Mouse (Mus musculus): ENCODE measurements around the gene Hist1h2ad. TPM values are rescaled to one million over a fixed set of nuclear protein-coding genes. Genes with fewer than 3 reads are reported as not detected.
A peak's percentile ranks its signal among the peaks of the same experiment; 100 is the strongest.
"Not testable (repeated sequence)": the region's sequence is repeated elsewhere in the genome, so short reads cannot be mapped to it uniquely, and the experiment has no call there.

Hist1h2ad gene
- 1 to 10 TPM; 2.0 to 4.1 TPM for total RNA-seq (2021)
- long read RNA-seq, experiment 1 = 0 reads
- long read RNA-seq, experiment 2 = 0 reads

DNA sequence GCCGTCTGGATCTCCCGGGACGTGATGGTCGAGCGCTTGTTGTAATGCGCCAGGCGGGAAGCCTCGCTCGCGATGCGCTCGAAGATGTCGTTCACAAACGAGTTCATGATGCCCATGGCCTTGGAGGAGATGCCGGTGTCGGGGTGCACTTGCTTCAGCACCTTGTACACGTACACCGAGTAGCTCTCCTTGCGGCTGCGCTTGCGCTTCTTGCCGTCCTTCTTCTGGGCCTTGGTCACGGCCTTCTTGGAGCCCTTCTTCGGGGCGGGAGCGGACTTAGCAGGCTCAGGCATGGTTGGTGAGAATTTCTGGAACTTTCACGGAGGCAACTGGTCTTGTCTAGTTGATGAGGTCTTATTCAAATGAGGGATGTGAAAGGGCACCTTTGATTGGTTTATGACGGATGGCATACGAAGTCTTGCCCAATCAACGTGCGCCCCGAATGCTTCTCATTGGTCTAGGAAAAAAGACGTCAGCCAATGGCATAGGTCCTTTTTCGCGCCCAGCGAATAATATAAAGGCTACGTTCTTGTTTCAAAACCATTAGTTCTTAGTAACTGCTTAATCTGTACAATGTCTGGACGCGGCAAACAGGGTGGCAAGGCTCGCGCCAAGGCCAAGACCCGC is at the start of gene Hist1h2ad, which contains the start of gene Hist1h2bf:
TSS of gene Hist1h2ad (plus strand) at position 484 of the 627 bp plus-strand sequence.
TSS of gene Hist1h2bf (minus strand) at position 299 of the 627 bp plus-strand sequence.
- DNase-seq = peak; percentile 82 to 91

DNA sequence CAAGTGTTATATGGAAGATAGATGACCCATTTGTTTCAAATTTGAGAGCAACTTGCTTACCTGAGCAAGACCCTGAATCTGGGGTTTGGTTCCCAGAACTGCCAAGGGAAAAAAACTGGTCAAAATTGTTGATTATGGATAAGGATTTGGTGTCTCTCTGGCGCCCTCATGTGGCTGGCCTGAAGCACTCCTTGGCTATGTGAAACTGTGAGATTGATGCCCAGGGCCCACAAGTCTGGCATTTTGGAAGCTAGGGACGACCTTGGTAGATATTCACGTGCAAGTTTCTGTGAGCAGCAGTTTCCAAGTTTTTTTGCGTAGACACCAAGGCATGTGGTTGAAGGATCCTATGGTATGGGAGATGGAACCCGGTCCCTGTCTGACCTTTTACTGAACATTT is 49.5 kb upstream of the Hist1h2ad start:
- DNase-seq = peak; percentile 74 to 84

DNA sequence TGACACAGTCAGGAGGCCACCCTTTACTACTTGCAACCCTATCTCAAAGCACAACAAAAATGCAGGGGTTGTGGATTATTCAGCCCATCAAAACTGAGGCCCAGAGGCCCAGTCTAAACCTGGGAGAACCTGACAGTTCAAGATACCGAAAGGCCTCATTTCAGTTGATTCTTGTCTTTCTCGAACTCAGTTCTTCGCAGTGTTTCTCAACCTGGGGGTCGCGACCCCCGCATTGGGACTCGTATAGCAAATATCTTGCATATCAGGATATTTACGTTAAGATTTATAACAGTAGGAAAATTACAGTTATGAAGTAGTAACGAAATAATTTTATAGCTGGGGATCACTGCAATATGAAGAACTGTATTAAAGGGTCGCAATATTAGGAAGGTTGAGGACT is 48.3 kb upstream of the Hist1h2ad start:
- no peak for DNase-seq

DNA sequence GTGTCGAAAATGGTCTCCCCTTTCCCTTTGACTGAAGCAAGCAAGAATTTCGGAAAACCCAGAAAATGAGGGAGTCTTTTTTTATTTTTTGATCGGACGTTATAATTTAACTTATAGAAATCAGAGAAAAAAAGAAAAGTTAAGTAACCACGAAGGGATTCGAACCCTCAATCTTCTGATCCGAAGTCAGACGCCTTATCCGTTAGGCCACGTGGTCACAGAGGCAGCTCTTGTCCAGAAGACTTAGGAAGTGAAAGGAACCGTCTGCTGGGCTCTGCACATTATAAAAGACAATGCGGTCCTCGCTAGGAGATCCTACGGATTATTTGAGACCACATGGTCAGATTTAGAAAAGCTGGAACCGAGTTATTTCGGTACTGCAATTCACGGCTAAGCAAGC is 47.9 kb upstream of the Hist1h2ad start:
- DNase-seq = peak; percentile 90 to 97

DNA sequence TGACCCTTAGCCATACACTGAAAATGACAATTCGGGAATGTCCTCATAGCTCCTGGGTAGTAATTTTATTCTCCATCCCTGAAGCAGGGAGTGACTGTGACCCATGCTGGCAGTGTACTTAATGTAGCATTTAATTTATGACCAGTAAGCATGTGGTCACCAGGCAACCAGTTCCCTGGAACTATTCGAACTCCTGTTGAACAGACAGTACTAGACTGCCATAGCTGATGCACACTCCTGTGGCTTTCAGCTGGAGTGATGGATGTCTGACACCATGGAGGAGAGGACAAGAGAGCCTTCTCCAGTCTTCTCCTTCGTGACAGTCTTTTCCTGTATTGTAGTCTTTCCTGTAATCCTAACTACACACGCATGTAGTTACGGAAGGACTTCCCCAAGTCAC is 45.2 kb upstream of the Hist1h2ad start:
- DNase-seq = no peak

DNA sequence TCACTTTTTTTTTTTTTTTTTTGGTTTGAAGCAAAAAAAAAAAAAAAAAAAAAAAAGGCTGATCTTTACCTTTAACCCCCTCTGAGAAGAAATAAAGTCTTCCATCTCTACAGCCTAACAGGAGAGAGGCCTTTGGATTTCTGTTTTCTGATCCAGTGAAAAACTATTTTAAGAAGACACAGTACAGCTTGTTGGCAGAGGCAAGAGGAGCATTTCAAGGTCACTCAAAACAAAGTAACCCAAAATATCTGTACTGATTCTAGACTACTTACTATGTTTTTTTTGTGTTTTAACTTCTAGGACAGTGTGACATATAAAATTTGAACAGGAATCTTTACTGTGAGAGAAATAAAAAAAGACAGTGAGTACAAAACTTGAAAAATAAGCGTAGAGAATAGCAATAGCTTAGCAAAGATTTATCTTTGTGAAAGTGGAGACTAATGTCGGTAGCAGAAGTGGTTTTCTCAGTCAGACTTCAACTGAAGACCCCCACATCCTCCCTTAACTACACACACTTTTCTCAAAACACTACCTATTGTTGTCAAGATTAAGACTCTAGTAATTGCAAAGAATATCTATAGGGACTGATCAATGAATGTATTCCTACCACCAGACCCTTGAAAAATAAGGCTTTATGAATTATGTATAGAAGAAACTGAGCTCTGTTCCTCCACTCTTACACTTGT is 44.6 kb upstream of the Hist1h2ad start:
- no peak for DNase-seq

DNA sequence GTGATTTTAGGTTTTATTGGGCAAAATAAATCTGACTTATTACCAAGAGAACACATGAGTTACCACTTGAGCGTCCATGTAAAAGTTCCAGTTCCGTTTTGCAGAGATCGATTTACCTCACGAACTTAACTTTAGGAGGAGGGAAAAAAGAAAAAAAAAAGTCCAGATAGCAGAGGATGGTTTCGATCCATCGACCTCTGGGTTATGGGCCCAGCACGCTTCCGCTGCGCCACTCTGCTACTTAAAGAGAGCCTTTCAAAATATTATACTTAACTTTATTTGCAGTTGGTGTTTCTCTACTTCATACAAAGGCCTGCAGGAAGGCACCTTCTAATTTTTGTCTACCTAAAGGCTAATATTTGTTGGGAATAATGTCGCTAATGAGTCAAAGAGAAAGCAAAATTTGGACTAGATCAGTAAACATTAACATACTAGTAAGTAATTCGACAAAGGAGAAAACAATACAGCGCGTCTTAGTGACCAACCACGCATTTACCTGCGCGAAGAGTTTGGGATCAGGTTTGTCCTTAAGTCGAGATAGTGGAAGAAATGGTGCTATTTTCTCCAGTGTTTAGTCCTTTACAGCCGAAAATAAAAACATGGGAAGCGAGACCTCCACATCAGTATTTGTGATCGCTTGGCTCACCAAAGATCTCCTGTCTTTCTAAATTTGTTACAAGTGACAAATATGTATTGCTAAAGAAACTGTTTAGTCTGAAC is 43.8 kb upstream of the Hist1h2ad start:
- peak; percentile 75 to 89 for DNase-seq

DNA sequence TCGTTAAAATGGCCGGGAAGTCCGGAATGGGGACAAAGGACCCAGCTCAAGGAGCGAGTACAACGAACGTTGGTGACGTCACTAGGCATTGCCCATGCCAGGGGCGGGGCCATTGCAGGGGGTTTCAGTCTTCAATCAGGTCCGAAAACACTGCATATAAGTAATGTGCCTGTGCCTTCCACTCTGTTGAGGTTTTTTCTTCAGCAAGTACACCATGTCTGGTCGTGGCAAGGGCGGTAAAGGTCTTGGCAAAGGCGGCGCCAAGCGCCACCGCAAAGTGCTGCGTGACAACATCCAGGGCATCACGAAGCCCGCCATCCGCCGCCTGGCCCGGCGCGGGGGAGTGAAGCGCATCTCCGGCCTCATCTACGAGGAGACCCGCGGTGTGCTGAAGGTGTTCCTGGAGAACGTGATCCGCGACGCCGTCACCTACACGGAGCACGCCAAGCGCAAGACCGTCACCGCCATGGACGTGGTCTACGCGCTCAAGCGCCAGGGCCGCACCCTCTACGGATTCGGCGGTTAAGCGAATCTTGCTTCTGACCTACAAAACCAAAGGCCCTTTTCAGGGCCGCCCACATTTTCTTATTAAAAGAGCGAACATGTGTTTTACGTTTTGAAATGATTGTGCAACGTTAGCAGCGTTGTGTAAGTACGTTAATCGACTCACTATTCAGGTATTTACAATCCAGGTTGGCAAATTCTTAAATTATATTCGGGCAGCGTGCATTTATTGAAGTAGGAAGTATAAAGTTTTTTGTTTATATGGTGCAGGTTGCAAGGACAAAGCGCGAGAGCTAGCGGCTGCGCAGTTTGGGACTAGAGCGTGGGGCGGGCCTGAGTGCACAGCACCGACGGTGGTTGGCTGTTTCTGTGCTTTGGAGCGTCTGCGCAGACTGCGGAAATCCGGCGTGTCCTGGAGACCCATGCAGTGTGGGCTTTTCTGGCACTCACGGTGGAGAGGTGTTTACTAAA is 43.0 kb upstream of the Hist1h2ad start, which contains the start of gene Hist1h4h:
TSS of gene Hist1h4h (plus strand) at position 150 of the 975 bp plus-strand sequence.
- DNase-seq = peak; percentile 98 to 99

DNA sequence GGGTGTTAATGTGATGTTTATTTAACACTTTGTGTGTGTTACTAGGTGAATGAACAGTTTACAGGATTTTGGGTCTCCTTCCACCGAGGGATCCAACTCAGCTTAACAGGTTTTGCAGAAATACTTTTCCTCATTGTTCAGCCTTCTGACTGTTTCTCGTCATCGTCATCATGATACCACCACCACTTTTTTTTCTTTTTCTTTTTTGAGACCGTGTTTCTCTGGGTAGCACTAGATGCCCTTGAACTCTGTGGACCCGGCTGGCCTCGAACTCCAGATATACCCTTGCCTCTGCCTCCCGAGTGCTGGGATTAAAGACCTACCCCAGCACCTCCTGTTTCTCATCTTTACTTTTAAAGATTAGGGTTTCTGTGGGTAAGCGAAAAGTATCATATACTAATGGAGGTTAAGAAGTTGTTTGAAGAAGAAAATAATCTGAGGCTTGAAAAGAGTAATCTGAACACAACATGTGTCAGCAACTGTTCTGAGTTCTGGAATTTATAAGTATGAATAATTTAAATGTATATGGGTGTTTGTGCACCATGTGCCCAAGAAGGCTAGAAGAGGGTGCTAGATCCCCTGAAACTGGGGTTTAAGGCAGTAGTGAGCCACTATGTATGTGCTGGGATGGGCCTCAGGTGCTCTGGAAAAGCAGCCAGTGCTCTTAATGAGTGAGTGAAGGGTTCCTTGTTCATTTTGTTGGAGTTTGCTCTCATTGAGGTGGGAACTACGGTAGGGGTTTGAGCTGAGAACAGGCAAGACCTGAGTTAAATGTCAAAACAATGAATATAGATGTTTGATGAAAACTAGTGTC is 41.7 kb upstream of the Hist1h2ad start:
- no peak for DNase-seq

DNA sequence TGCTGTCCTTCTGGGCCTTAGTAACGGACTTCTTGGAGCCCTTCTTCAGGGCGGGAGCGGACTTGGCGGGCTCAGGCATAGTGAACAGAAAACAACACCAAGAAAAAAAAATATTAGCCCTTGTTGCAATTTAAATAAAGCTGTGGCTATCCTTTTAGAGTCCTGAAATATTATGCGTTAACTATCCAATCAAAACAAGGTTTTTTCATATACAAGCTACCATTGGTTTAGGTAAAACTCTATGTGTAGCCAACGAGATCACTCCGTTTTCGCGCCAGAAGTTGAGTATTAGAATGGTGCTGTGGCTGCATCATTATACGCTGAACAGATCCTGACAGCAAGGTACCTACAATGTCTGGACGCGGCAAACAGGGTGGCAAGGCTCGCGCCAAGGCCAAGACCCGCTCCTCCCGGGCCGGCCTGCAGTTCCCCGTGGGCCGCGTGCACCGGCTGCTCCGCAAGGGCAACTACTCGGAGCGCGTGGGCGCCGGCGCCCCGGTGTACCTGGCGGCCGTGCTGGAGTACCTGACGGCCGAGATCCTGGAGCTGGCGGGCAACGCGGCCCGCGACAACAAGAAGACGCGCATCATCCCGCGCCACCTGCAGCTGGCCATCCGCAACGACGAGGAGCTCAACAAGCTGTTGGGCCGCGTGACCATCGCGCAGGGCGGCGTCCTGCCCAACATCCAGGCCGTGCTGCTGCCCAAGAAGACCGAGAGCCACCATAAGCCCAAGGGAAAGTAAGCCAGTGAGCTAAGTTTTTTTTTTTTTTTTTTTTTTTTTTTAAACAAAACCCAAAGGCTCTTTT is 40.4 kb upstream of the Hist1h2ad start, which contains the start of gene Hist1h2af:
TSS of gene Hist1h2af (plus strand) at position 347 of the 808 bp plus-strand sequence.
- DNase-seq = peak; percentile 50 to 59

DNA sequence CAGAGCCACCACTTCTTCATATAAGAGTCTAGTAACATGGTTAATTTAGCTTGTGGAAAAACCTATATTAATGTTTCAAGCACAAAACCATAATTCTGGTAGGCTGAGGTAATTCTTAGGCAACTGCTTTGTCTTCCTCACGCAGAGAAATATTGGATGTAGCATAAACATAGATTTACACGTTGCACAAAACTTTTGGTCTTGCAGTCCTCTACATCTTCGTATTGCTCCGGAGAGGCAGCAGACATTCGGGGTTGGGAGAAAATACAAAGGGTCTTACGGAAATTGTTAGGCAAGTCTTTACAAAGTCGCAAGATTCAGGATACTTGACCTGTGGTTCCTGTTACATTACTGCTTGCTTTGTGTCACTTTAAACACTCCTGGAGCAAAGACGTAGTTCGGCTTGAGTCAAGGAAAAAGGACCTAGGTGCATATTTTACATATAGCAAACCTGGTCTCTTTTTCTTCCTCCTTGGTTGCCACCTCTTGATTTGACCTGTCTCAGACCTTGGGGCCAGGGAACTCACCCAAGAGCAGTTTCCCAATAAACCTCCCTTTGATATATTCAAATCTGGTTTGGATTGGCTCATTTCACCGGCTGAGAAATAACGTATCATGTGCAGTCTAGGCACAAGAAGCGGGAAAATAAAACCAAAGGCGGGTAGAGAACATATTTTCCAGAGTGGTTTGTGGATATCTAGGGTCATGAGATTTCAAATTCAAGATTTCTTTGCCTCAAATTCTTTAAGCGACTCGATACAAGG is 39.6 kb upstream of the Hist1h2ad start:
- peak in 1 of 2 experiments; percentile 20 for DNase-seq

DNA sequence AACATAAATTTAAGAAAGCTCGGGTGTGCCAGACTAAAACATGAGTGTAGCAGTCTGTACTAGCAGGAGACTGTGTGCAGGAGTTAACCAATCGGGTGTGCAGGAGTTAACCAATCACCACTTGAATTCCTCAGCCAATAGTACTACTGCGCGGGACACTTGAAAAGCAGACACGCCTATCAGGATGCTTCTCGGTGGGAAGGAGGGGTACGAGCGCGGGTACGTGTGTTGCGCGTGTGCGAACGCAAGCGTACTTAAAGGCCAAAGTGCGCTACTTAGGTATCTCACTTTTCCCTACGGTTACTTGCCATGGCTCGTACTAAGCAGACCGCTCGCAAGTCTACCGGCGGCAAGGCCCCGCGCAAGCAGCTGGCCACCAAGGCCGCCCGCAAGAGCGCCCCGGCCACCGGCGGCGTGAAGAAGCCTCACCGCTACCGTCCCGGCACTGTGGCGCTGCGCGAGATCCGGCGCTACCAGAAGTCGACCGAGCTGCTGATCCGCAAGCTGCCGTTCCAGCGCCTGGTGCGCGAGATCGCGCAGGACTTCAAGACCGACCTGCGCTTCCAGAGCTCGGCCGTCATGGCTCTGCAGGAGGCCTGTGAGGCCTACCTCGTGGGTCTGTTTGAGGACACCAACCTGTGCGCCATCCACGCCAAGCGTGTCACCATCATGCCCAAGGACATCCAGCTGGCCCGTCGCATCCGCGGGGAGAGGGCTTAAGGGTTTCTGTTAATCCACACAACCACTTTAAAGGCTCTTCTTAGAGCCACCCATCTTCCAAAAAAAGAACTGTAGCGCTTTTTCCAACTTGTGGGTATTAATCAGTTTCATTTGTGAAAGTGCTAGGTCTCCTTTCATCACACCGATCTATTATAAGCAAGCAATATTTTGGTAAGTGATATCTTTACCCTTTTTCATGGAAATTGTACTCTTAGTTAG is 38.8 kb upstream of the Hist1h2ad start, which contains the start of gene Hist1h3g:
TSS of gene Hist1h3g (plus strand) at position 286 of the 939 bp plus-strand sequence.
- DNase-seq = peak; percentile 89 to 94

DNA sequence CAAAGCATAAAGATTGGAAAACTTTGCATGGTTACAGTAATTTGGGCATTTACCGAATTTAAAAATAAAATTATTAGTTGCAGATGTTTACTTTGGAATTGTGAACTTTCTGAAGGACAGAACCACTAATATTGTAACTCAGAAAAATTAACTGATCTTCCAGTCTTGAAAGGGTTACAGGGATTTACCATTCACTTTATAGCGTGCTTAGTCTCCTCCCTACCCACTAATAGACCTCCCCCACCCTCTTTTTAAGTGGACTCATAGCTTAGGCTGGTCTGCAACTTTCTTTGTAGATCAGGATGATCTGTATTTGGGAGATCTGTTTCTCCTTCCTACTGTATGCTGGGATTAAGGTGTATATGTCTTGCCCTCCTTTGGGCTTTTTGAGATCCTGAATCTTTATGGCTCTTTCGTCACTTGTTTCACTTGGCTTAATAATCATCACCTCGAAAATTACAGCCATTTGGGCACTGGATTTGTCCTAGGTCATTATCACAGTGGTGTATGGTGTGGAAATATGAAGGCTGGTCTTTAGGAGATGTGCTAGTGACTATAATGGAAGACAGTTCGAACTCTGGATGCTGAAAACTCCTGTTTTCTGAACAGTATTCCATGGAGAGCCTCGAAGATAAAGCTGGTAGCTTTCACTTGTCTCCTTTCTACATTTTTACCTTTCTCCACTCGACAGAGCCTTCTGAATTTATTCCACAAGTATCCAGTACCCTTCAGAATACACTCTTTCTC is 37.9 kb upstream of the Hist1h2ad start:
- DNase-seq = no peak

DNA sequence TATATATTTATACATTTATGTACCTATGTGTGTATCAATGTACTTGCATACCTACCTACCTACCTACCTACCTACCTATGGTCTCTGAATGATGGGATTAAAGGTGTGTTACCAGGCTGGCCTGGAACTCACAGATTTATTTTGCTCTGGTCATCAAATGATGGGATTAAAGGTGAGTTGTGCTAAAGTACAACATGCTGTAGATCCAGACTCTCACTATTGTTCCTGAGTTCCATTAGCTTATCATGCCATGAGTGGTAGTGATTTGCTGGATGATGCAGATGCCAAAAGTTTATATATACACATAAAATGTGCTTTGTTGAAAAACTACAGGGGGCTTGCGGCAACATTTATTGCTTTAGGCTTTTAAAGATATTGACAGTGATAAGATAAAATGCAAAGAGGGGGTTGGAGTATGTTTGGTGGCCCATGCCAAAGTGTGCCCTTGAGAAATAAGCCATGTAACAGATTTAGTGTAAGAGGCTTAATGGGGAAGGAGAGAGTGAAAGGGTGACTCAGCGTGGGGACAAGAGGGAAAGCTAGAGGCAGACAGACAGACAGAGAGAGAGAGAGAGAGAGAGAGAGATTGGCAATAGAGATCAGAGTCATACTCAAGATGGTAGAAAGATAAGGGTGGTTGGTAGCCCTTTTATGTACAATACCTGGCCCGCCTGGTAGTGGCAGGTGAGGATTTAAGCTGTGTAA is 37.0 kb upstream of the Hist1h2ad start:
- no peak for DNase-seq

DNA sequence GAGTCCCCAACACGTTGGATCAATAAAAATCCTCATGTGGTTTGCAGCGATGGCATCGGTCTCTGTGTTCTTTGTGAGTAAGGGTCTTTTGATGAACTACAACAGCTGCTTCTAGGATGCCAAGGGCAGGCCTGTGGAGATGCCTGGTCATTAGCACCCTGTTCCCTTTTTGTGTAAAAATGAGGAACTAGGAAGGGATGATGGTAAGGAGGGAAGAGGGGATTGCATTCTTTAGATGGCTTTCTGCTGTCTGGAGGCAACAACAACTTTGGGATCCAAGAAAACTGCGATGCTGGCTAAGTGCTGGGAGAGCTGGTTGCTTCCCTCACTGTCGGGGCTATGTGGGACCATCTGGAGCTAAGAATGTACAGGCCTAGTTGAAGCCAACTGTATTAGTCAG is 35.9 kb upstream of the Hist1h2ad start:
- DNase-seq = no peak

DNA sequence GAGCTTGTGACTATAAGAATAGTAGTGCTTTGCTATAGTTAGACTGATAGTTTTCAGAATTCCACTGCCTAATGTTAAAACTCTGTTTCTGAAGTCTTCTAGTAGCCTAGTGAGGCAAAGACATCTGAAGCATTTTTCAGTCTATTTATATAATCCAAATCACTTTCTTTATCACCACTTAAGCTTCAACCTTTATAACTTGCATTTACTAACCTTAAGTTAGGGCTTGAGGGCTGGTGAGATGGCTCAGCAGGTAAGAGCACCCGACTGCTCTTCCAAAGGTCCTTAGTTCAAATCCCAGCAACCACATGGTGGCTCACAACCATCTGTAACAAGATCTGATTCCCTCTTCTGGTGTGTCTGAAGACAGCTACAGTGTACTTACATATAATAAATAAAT is 34.4 kb upstream of the Hist1h2ad start:
- not testable (repeated sequence) for DNase-seq

All from heart, adult 18-20 months (tissue).